Mouse (Mus musculus): ENCODE data around the gene Olfr323. TPM values are rescaled to one million over a fixed set of nuclear protein-coding genes. Genes with fewer than 3 reads are reported as not detected.

The Olfr323 gene
- polyA plus RNA-seq, 1 experiment from 2014 or later = not detected

GRCm38 (mm10) chr11:58626146-58626545 lies 4.2 kb downstream of the Olfr323 start:
- H3K36me3 ChIP-seq = no peaks in the 10 kb centered on the region
- H3K27ac ChIP-seq (replicated peaks) = no peak overlapping the region
- no peak overlapping the region for H3K4me3 ChIP-seq
- 49% methylated on average over 4 of the region's 4 CpGs for WGBS
- no peaks in the 10 kb centered on the region for H3K4me1 ChIP-seq (replicated peaks)
- no peaks in the 10 kb centered on the region for H3K27me3 ChIP-seq
- no peak overlapping the region for H3K4me2 ChIP-seq
- ATAC-seq (ENCODE audit: low FRiP score, low read depth) = no peak
- H3K9me3 ChIP-seq = no peaks in the 10 kb centered on the region
- no peak overlapping the region for H3K9ac ChIP-seq

DNA sequence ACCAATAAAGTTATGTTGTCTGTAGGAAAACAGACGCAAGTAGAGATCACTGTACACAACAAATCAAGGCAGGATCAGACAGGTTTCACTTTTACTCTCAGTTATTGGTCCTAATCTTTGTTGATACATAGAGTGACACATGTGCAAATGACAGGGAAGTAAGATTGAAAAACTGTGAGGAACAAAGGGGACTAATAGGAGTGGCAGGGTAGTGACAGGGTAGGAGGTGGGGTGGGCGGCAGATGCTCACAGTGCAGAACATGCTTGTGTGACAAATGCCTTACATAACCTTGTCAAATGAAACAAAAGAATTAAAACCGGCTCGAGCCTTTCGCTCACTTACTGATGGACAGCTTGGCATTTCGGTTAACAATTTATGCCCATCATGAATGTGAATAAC lies 11.5 kb downstream of the Olfr323 start:
- no peak for ATAC-seq (ENCODE audit: low FRiP score, low read depth)
- H3K4me2 ChIP-seq = no peak overlapping the region
- WGBS = 51% methylated on average over 6 of the region's 6 CpGs
- H3K27ac ChIP-seq (replicated peaks) = no peak overlapping the region
- no peaks in the 10 kb centered on the region for H3K27me3 ChIP-seq
- no peaks in the 10 kb centered on the region for H3K9me3 ChIP-seq
- no peaks in the 10 kb centered on the region for H3K4me1 ChIP-seq (replicated peaks)
- no peaks in the 10 kb centered on the region for H3K36me3 ChIP-seq
- H3K4me3 ChIP-seq = no peak overlapping the region
- no peak overlapping the region for H3K9ac ChIP-seq

GRCm38 (mm10) chr11:58618369-58618768 lies 11.9 kb downstream of the Olfr323 start:
- H3K4me1 ChIP-seq (replicated peaks) = no peaks in the 10 kb centered on the region
- H3K9me3 ChIP-seq = no peaks in the 10 kb centered on the region
- ATAC-seq (ENCODE audit: low FRiP score, low read depth) = no peak
- H3K27ac ChIP-seq (replicated peaks) = no peak overlapping the region
- WGBS = 67% methylated on average over 3 of the region's 3 CpGs
- no peak overlapping the region for H3K4me2 ChIP-seq
- no peak overlapping the region for H3K4me3 ChIP-seq
- H3K9ac ChIP-seq = no peak overlapping the region
- H3K27me3 ChIP-seq = no peaks in the 10 kb centered on the region
- H3K36me3 ChIP-seq = no peaks in the 10 kb centered on the region

- 89% methylated on average over 4 of the region's 4 CpGs for WGBS
- no peaks in the 10 kb centered on the region for H3K27me3 ChIP-seq
These were observed 14.3 kb downstream of the Olfr323 start, which contains the start of gene 2210407C18Rik for GRCm38 (mm10) chr11:58615975-58616374. Gene 2210407C18Rik, minus strand, starts transcription at chr11:58616075.

DNA sequence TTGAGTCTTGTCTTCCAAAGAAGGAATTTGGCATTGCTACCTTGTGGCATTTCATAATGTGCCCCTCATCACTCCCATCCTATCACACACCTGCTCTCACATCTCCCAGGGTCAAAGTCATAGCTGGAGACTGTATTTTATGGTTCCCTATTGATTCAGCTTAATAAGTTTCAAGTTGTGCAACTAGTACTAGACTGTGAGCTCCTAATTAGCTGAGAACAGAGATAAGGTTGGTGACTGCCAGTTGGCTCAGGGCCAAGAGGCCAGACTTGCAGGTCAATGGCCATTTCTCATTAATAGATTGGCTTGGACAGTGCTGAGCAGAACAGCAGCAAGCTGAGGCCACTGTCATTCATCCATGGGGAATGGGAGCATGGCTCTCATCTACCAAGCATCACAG lies 15.8 kb downstream of the Olfr323 start:
- Histone ChIP-seq H3K9ac (no peak overlapping the region), H3K27ac (replicated peaks) (no peak overlapping the region), H3K36me3 (no peaks in the 10 kb centered on the region), H3K27me3 (no peaks in the 10 kb centered on the region), H3K9me3 (no peaks in the 10 kb centered on the region), H3K4me1 (replicated peaks) (no peaks in the 10 kb centered on the region), H3K4me3 (no peak overlapping the region), H3K4me2 (no peak overlapping the region)
- no peak for ATAC-seq (ENCODE audit: low FRiP score, low read depth)

More at GRCm38 (mm10) chr11:58615975-58616374, 14.3 kb downstream of the Olfr323 start, which contains the start of gene 2210407C18Rik:
- ATAC-seq (ENCODE audit: low FRiP score, low read depth) = no peak
- H3K4me1 ChIP-seq (replicated peaks) = no peaks in the 10 kb centered on the region
- no peak within 1 kb of the TSS for H3K27ac ChIP-seq (replicated peaks)
- no peak within 1 kb of the TSS for H3K4me2 ChIP-seq
- no peak within 1 kb of the TSS for H3K4me3 ChIP-seq
- H3K9me3 ChIP-seq = no peaks in the 10 kb centered on the region
- H3K36me3 ChIP-seq = no peaks in the 10 kb centered on the region
- H3K9ac ChIP-seq = no peak within 1 kb of the TSS

DNA sequence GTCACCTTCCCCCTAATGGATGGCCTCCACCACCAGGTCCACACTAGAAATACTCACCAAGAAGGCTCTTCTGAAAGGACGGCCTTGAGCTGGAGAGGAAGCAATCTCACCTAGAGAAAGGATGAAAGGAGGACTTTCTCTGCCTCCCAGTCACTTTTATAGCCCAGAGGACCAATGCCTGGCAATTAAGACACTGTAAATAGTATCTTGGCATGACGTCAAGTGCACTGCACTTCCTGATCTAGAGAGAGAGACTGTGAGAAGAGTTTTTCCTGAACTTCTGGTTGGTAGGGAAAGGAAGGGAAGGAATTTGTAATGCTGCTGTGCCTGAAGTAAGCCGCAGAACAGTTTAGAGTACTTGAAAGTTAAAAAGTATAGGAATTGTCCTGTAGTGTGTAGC lies 16.9 kb downstream of the Olfr323 start:
- no peak overlapping the region for H3K27ac ChIP-seq (replicated peaks)
- WGBS = 80% methylated on average over 3 of the region's 3 CpGs
- no peak for ATAC-seq (ENCODE audit: low FRiP score, low read depth)

DNA sequence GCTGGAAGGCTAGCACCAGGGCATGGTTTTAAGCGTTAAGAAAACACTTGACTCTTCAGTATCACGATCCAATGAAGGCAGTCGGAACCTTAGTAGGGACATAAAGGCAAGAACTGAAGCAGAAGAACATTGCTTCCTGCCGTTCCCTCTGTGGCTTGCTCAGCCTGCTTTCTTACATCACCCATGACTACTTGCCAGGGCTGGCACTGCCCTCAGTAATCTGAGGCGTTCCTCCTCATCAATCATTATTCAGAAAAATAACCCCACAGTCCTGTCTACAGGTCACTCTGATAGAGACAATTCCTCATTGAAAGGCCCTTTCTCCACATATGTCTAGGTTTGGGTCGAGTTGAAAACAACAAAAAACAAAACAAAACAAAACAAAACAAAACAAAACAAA lies 23.3 kb downstream of the Olfr323 start:
- WGBS = 77% methylated on average over 6 of the region's 6 CpGs
- Histone ChIP-seq H3K4me2 (no peak overlapping the region), H3K4me1 (replicated peaks) (no peaks in the 10 kb centered on the region), H3K27me3 (no peaks in the 10 kb centered on the region), H3K9ac (no peak overlapping the region), H3K27ac (replicated peaks) (no peak overlapping the region), H3K4me3 (no peak overlapping the region), H3K9me3 (no peaks in the 10 kb centered on the region), H3K36me3 (no peaks in the 10 kb centered on the region)
- no peak for ATAC-seq (ENCODE audit: low FRiP score, low read depth)

More for the DNA sequence above, 16.9 kb downstream of the Olfr323 start:
- no peaks in the 10 kb centered on the region for H3K27me3 ChIP-seq
- no peak overlapping the region for H3K4me3 ChIP-seq
- no peaks in the 10 kb centered on the region for H3K36me3 ChIP-seq
- H3K4me1 ChIP-seq (replicated peaks) = no peaks in the 10 kb centered on the region
- H3K9ac ChIP-seq = no peak overlapping the region
- no peaks in the 10 kb centered on the region for H3K9me3 ChIP-seq
- H3K4me2 ChIP-seq = no peak overlapping the region

GRCm38 (mm10) chr11:58606177-58606919 lies 24.0 kb downstream of the Olfr323 start:
- H3K4me3 ChIP-seq = no peak overlapping the region
- ATAC-seq (ENCODE audit: low FRiP score, low read depth) = no peak

GRCm38 (mm10) chr11:58605228-58605627 lies 25.1 kb downstream of the Olfr323 start:
- no peaks in the 10 kb centered on the region for H3K4me1 ChIP-seq (replicated peaks)
- ATAC-seq (ENCODE audit: low FRiP score, low read depth) = no peak
- H3K27me3 ChIP-seq = no peaks in the 10 kb centered on the region
- WGBS = 87% methylated on average over 3 of the region's 3 CpGs
- H3K4me2 ChIP-seq = no peak overlapping the region
- H3K9ac ChIP-seq = no peak overlapping the region
- H3K36me3 ChIP-seq = no peaks in the 10 kb centered on the region
- H3K27ac ChIP-seq (replicated peaks) = no peak overlapping the region
- no peaks in the 10 kb centered on the region for H3K9me3 ChIP-seq
- no peak overlapping the region for H3K4me3 ChIP-seq

More at GRCm38 (mm10) chr11:58606177-58606919, 24.0 kb downstream of the Olfr323 start:
- Histone ChIP-seq H3K4me2 (no peak overlapping the region), H3K9me3 (no peaks in the 10 kb centered on the region), H3K9ac (no peak overlapping the region), H3K27me3 (no peaks in the 10 kb centered on the region), H3K4me1 (replicated peaks) (no peaks in the 10 kb centered on the region), H3K36me3 (no peaks in the 10 kb centered on the region), H3K27ac (replicated peaks) (no peak overlapping the region)
- WGBS = 90% methylated on average over 12 of the region's 12 CpGs

DNA sequence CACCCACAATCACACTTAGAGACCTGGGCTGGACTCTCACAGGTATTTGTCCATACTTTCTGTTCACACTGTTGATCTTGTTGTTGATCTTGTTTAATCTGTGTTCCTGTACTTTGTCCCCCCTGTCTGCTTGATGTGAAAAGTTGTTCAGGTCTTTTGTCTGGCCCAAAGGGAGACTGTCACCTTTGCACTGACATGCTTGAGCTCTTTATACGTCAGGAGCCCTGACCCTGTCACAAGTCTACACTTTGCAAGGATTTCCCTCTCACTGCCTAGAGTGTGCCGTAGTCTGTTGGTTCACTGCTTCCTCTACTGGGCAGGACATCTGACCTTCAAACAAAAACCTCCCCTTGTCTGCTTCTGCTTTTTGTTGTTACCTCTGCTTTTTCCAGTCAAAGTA lies 25.6 kb downstream of the Olfr323 start:
- ATAC-seq (ENCODE audit: low FRiP score, low read depth) = no peak
- no peak overlapping the region for H3K4me2 ChIP-seq
- no peaks in the 10 kb centered on the region for H3K27me3 ChIP-seq
- H3K9ac ChIP-seq = no peak overlapping the region
- WGBS = 67% methylated on average over 2 of the region's 2 CpGs
- H3K4me1 ChIP-seq (replicated peaks) = no peaks in the 10 kb centered on the region
- H3K4me3 ChIP-seq = no peak overlapping the region
- no peaks in the 10 kb centered on the region for H3K9me3 ChIP-seq
- H3K36me3 ChIP-seq = no peaks in the 10 kb centered on the region
- no peak overlapping the region for H3K27ac ChIP-seq (replicated peaks)

- Histone ChIP-seq H3K9ac (no peak overlapping the region), H3K27me3 (no peaks in the 10 kb centered on the region), H3K4me1 (replicated peaks) (no peaks in the 10 kb centered on the region), H3K4me3 (no peak overlapping the region), H3K27ac (replicated peaks) (no peak overlapping the region), H3K36me3 (no peaks in the 10 kb centered on the region), H3K4me2 (no peak overlapping the region), H3K9me3 (no peaks in the 10 kb centered on the region)
- WGBS = 81% methylated on average over 6 of the region's 6 CpGs
- ATAC-seq (ENCODE audit: low FRiP score, low read depth) = no peak
These were observed 27.3 kb downstream of the Olfr323 start for GRCm38 (mm10) chr11:58602800-58603560.

DNA sequence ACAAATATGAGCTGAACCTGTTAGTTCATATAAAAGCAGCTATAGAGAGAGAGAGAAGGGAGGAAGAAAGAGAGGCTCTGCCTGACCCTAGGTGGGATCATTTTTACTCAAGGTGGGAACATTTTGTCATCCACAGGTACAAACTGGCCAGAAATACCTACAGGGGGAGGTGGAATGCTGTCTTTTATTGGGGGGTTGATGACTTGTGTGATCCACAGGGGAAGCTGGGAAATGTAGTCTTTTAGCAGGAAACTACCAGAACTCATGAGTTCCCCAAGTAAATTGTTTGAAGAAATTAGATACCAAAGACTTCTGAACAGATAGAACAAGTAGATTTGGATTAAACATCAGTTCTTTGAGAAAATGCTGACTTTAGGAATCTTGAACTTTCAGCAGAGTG lies 28.2 kb downstream of the Olfr323 start:
- H3K4me1 ChIP-seq (replicated peaks) = no peaks in the 10 kb centered on the region
- H3K27ac ChIP-seq (replicated peaks) = no peak overlapping the region
- H3K4me3 ChIP-seq = no peak overlapping the region
- H3K36me3 ChIP-seq = no peaks in the 10 kb centered on the region
- no peak for ATAC-seq (ENCODE audit: low FRiP score, low read depth)
- H3K27me3 ChIP-seq = no peaks in the 10 kb centered on the region
- no peaks in the 10 kb centered on the region for H3K9me3 ChIP-seq
- H3K4me2 ChIP-seq = no peak overlapping the region
- no peak overlapping the region for H3K9ac ChIP-seq

Data from hindbrain, embryonic 15.5 days (tissue).